Mouse (Mus musculus) small intestine, adult 2 months (tissue): ENCODE results near the gene Cryba4.

ENCODE experiments used
- CTCF ChIP-seq: fragments of 200-500 bp; IDR thresholded peaks from 2 replicates; pipeline ENCODE4 v1.5.1; 2012; ENCODE audit warnings: low read depth, mild to moderate bottlenecking, control low read depth, inconsistent platforms, low read length, moderate library complexity, mixed read lengths; ENCODE audit not compliant: insufficient replicate concordance, insufficient read length; ENCODE audit errors: extremely low read depth
- POLR2A ChIP-seq: fragments of 200-500 bp; IDR thresholded peaks from 2 replicates; pipeline ENCODE4 v1.6.1; 2012; ENCODE audit warnings: low read depth, mild to moderate bottlenecking, control low read depth, inconsistent platforms, low read length, moderate library complexity

DNA sequence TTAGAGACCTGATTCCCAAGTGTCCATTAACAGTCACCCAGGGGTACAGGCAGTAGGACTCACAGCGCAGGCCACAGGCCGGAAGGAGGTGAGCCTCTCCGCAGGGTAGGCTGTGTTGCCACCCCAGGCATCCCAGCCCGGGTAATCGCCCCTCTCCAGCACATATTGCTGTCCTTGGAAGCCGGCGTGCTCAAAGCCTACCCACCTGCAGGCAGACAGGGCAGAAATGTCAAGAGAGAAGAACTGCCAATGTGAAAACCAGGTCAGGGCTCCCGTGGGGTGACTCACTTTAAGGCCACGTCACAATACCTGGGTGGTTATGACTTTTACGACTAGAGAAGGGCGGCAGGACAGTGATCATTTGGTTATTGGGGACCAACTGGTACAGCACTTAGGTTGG is 3.2 kb downstream of the Cryba4 start:
- TF ChIP-seq CTCF (no peak), POLR2A (no peak)
